Mouse (Mus musculus) ovary, adult 10 weeks (tissue): Measurements from ENCODE around the gene Sulf2. TPM values are rescaled to one million over a fixed set of nuclear protein-coding genes. Genes with fewer than 3 reads are reported as not detected.

Source experiments
- polyA plus RNA-seq: library from polyadenylated mRNA; stranded (reverse); fragments of 350-450 nt; fragmentation: Illumina TruSeq; extraction: RNeasy Lipid Tissue Mini Kit (QIAGEN cat#74804); gene quantifications from one replicate; pipeline ENCODE4 v1.2.3, GENCODE M21; 2014

Gene Sulf2
- polyA plus RNA-seq, result 86.5 TPM

GRCm38 (mm10) chr2:166155454-166155815, at the start of gene Sulf2:
Gene Sulf2 (minus strand): TSS chr2:166155663.

Other genes starting within 250 kb of the Sulf2 start
- gene Ncoa3, start 163.0 kb downstream of the Sulf2 start, polyA plus RNA-seq, result 28.9 TPM